Mouse (Mus musculus): ENCODE data around the gene Tmem119.

Tmem119 gene

GRCm38 (mm10) chr5:113761585-113761984, 38.7 kb downstream of the Tmem119 start:
- no peak for DNase-seq (ENCODE audit: low spot score)

GRCm38 (mm10) chr5:113755347-113756030, 44.8 kb downstream of the Tmem119 start:
- DNase-seq (ENCODE audit: low spot score) = no peak

DNA sequence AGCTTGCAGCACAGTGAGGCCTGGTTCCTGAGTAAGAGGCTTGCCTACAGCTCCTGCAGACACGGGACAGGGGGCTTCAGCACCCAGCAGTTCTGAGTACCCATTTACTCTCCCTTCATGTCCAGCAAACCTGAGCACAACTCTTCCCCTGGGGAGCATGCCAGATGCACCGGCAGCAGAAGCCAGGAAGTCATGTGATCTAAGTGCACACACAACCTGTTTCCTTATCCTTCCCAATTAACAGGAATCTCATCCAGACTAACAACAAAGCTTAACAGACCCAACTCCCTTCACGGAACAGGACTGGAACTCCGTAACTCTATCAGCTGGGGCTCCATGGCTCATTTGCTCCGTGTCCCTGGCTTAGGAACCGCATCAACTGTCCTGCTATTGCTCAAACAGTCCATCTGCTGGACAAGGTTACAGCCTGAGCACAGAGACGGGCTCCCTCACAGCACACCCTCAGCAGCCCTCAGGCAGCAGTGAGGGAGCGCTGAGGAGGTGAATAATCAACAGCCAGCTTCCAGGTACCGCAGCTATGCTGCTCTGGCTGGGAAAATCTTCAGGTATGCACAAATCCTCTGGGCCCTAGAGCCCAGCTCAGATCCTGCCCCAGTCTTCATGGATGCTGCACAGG, 48.7 kb downstream of the Tmem119 start:
- no peak for DNase-seq (ENCODE audit: low spot score)

- no peak for DNase-seq (ENCODE audit: low spot score)
Measured at GRCm38 (mm10) chr5:113748556-113749331, 51.6 kb downstream of the Tmem119 start.

GRCm38 (mm10) chr5:113747629-113748028, 52.7 kb downstream of the Tmem119 start:
- no peak for DNase-seq (ENCODE audit: low spot score)
